Mouse (Mus musculus) lung, adult 2 months (tissue): ENCODE results near the gene Plcd3. TPM values are rescaled to one million over a fixed set of nuclear protein-coding genes. Genes with fewer than 3 reads are reported as not detected.

Experiments used
- DNase-seq: peaks from one replicate; pipeline ENCODE4 v3.0.0; 2022
- H3K4me1 ChIP-seq: fragments of 200-500 bp; 2 replicates; pipeline ENCODE4 v1.6.1; 2011; ENCODE audit warnings: low read length; ENCODE audit not compliant: control insufficient read depth, insufficient read depth
- H3K4me3 ChIP-seq: fragments of 200-500 bp; replicated peaks from 2 replicates; pipeline ENCODE3; 2011; ENCODE audit warnings: low read depth, mild to moderate bottlenecking, control low read depth, low read length; ENCODE audit errors: extremely low read depth
- CTCF ChIP-seq: fragments of 200-500 bp; IDR thresholded peaks from 2 replicates; pipeline ENCODE4 v1.5.1; 2011; ENCODE audit warnings: mild to moderate bottlenecking, low read length, control low read depth; ENCODE audit not compliant: insufficient read depth
- POLR2A ChIP-seq: fragments of 200-500 bp; IDR thresholded peaks from 2 replicates; pipeline ENCODE4 v1.6.1; 2011; ENCODE audit warnings: low read depth, mild to moderate bottlenecking, control low read depth, low read length, borderline replicate concordance; ENCODE audit errors: extremely low read depth
- WGBS: fragments of 180-500 bp; shearing (Covaris S2); methylation state at CpG from one replicate; pipeline ENCODE4 v1.1.7; 2018; 5-methylcytosine and 5-hydroxymethylcytosine counted together
- polyA plus RNA-seq: library from polyadenylated mRNA; depleted of rRNA; stranded (reverse); fragments of >200 nt; gene quantifications from 2 replicates; pipeline ENCODE4 v1.2.3, GENCODE M21; 2012

The Plcd3 gene
- polyA plus RNA-seq, 1 experiment, result 11.0 TPM

DNA sequence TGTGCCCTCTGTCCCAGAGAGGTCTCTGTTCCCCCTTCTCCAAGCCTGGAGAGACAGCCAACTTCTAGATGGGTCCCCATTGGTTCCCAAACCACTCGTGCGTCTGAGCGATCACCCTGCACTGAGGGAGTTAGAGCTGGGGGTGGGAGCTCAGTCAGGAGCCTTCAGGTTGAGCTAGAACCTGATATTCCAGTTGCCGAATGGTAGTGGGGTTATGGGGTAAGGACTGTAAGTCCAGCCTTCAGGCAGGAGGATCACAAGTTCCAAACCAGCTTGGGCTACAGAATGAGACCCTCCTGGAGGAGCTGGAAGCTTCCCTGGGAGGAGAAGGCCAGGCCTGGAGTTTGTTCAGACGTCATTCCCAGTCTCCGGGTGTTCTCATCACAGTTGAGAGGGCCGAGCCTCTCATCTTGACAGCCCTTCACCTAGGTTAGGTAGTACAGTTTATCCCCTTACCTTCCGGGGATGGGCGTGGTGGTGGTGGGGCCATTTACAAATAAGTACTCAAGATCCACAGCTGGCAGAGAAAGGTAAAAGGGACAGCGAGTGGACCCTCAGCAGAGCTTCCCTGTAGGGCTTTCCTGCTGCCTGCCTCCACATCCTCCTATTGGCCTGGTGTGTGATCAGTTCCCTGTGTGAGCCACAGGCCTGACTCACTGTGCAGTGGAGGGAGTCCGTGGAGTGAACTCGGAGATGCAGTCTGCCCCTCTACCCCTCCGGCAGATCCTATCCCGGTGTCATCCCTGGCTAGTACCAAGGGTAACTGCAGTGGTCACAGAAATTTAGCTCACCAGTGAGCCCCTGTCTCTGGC, 38.7 kb upstream of the Plcd3 start:
- WGBS, result 69% methylated on average over 14 of the region's 14 CpGs
- TF ChIP-seq POLR2A (no peak), CTCF (no peak)
- peaks cover 22% of the 10 kb centered on the region for H3K4me1 ChIP-seq
- no peak overlapping the region for H3K4me3 ChIP-seq
- no peak for DNase-seq

DNA sequence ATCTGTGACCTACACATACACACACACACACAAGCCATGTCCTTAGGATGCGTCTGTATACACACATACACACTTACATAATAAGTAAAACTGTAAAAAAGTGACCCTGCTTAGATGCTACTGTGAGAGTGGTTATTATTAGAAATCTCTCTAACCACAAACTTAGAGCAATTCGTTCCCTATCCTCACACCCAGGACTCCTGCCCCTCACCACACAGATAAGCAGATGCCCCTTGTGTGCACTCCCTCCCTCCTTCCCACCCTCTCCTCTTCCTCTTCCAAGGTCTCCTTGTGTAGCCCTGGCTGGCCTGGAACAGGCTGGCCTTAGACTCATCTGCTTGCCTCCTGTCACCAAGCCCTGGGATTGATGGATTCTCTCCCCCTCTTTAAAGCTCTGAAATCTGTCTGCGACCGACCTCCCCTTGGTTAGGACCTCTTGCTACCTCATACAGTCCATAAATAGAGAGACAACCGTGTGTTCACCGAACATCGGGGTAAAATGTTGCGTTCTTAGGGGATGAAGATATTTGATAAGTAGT, 34.6 kb upstream of the Plcd3 start:
- H3K4me3 ChIP-seq, result no peak overlapping the region
- WGBS, result 80% methylated on average over 8 of the region's 8 CpGs
- no peak for DNase-seq
- no peak for TF ChIP-seq POLR2A
- TF ChIP-seq CTCF, result no peak
- peaks cover 15% of the 10 kb centered on the region for H3K4me1 ChIP-seq

DNA sequence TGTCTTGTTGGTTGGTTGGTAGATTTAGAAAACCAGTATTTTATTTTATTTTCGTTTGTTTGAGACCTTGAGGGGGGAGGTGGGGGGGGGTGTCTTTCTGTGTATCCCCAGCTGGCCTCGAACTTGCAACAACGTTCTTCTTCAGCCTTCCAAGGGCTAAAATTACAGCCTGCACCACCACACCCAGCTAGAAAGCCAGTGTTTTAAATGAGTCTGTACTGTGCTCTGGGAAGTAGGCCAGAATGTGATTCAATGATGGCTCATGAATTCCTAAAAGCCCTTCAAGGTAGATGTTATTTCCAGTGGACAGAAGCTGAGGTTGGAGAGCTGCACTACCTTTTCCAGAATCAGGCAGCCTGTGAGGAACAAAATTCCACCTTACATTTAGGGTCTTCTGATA, 32.8 kb upstream of the Plcd3 start:
- peaks cover 11% of the 10 kb centered on the region; the same call in 1 of the 2 replicates for H3K4me1 ChIP-seq
- TF ChIP-seq CTCF, result no peak
- TF ChIP-seq POLR2A, result no peak
- 63% methylated on average over 3 of the region's 3 CpGs for WGBS
- H3K4me3 ChIP-seq, result no peak overlapping the region
- no peak for DNase-seq

DNA sequence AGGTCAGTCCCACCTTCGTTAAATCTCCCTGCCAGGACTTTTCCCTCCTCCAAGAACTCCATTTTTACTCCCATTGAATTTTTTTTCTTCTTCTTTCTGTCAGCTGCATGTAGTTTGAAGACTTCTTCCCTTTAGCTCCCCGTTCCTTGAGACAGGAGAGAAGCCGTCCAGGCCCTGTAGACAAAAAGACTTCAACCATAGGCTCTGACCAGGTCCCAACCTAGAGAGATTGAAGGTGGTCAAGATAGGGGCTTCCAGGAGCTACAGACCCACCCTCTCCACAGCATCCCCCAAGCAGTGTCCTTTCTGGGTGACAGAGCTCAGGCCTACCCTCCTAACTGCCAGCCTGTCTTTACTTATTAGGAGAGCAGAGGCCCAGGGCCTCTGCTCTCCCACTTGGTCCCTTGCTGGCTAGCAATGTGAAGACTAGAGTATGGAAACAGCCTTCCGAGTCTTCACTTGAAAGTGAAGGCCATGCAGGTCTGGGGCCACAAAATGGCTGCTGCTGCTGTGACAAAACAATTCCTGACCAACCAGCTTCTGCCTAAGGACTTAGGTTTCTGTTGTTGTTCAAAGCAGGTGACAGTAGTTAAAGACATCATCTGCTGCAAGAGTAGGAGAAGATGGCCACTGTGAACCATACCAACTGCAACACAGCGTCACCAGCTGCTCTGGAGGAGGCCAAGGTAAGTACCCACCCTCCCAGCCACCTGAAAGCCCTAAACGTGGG, 32.2 kb upstream of the Plcd3 start:
- Histone ChIP-seq H3K4me3 (peak overlapping the region; percentile 44), H3K4me1 (peaks cover 11% of the 10 kb centered on the region; the same call in 1 of the 2 replicates)
- no peak for DNase-seq
- 46% methylated on average over 6 of the region's 6 CpGs for WGBS
- TF ChIP-seq POLR2A, result no peak
- no peak for TF ChIP-seq CTCF

DNA sequence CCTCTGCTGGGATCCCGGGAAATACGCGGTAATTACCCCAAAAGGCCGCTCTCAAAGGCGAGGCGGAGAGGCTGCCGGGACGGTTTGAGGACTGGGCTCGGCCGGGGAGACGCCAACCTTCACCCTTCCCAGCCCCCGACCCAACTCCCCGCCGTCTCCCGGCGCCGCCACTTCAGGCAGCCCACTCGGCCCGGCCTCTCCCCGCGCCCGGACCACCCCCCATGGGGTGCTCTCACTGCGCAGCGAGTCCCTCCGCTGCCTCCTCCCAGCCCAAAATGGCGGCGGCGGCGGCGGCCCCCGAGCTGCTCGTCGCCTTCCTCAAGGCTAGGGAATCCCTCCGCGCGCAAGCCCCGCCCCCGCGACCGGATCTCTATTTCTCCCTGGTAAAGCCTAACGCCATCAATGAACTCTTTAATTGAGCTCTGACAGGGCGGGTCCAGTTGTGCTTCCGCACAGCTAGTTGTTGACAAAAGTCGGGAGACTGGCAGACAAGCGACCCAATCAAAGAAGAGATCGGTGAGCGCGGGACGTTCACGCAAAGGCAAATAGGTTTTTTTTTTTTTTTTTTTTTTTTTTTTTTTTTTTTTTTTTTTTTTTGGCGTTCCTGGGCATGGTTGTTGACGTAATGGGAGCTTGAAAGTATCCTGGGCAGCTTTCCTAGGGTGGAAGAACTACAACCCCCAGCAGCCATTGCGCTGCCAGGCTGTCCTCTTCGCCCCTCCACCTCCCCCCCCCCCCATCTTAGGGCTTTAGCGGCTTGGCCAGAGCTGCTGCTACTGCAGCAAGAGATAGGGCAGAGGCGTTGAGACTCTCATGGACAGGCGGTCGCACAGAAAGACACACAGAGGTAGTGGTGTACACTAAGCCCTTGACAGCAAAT, 31.4 kb upstream of the Plcd3 start:
- Histone ChIP-seq H3K4me3 (peak overlapping the region; percentile 84), H3K4me1 (peaks cover 11% of the 10 kb centered on the region; the same call in 1 of the 2 replicates)

DNA sequence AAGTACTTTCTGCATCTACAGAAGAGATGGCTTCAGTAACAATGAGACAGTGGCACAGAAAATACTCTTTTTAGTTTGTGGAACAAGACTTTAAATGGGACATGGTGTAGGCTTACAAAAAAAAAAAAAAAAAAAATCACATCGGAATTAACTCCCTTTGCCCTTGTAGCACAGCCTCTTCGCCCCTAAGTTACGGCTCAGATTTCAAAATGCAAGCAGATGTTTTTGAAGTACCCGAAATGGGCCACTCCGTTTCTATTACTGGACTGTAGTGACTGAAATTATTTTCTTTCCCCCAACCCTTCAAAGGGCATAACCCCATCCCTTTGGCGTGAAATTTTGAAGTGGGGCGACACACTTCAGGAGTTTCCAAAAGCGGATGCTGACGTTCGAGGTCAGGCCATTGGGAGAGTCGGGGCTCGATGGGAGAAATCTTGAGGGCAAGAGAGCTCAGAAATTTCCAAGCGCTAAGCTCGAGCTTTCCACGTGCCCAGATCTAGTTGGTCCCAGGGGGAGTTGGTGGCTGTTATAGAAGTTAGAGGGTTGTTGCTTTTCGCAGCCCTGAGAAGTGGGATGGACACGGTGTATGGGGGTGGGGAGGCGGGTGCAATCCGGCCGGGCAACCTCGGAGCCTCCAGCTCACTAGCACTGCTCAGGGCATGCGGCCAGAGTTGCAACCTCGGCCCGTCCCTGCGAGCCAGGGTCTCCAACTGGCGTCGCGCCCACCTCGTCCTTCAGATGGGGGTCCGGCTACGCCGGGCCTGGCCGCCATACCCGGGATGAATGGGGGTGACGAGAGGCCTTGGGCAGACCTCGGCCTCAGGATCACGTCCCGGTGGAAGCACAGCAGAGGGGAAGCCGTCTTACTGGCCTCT, 30.5 kb upstream of the Plcd3 start, which contains the start of gene Hexim2:
Hexim2 (plus strand) TSS at position 729 of the 875 bp plus-strand sequence.
- peak; percentile 83 for DNase-seq
- no peak for TF ChIP-seq CTCF
- peak; percentile 39; the same call in 1 of the 2 replicates for TF ChIP-seq POLR2A
- WGBS, result under 1% methylated on average over 39 of the region's 39 CpGs
- Histone ChIP-seq H3K4me3 (peak within 1 kb of the TSS; percentile 84), H3K4me1 (peaks cover 11% of the 10 kb centered on the region; the same call in 1 of the 2 replicates)

More for the DNA sequence above, 31.4 kb upstream of the Plcd3 start:
- peak; percentile 100 for DNase-seq
- 1% methylated on average over 57 of the region's 58 CpGs for WGBS
- TF ChIP-seq POLR2A, result peak; percentile 82; the same call in 1 of the 2 replicates
- TF ChIP-seq CTCF, result no peak

DNA sequence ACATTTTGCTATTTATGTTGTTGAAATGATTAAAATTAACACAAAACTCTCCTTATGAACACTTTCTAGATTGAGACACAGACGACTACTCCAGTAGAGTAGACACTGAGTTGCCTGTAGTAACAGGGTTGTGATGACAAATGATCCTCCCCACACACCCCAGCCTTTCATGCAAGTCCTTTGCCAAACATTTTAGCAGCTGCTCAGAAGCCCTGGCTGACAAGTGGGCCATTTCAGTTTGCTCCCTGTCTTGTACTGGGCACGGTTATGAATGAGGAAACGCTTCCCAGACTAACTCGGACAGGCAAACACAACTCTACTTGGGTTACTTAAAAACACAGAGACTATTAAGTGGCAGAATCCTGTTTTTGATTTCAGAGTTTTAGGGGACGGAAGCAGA, 18.9 kb upstream of the Plcd3 start:
- 0 out of 2 replicates have a peak, but pooled peaks cover 3% of the 10 kb centered on the region for H3K4me1 ChIP-seq
- TF ChIP-seq CTCF (no peak), POLR2A (no peak)
- 46% methylated on average over 5 of the region's 5 CpGs for WGBS
- no peak for DNase-seq
- no peak overlapping the region for H3K4me3 ChIP-seq

DNA sequence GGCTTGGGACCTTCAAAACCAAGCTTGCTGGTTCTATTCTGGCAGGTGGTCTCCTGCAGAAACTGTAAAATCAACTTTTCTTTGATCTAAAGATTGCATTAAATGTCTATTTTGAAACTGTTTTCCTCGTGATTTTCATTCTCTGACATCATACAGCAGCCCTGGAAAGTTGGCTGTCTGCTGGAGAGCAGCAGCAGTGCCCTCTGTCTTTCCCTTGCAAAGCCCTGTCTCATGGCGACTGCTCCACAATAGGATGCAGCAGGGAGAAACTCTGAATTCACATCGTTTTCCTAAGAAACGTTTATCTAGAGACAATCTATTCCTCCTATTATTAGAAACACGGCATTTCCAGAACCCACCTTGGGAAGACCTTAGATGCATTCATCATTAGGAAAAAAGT, 18.2 kb upstream of the Plcd3 start:
- no peak for TF ChIP-seq POLR2A
- no peak for TF ChIP-seq CTCF
- no peak for DNase-seq
- no peak overlapping the region for H3K4me3 ChIP-seq
- H3K4me1 ChIP-seq, result peaks cover 3% of the 10 kb centered on the region; the same call in 1 of the 2 replicates
- 41% methylated on average over 5 of the region's 5 CpGs for WGBS

DNA sequence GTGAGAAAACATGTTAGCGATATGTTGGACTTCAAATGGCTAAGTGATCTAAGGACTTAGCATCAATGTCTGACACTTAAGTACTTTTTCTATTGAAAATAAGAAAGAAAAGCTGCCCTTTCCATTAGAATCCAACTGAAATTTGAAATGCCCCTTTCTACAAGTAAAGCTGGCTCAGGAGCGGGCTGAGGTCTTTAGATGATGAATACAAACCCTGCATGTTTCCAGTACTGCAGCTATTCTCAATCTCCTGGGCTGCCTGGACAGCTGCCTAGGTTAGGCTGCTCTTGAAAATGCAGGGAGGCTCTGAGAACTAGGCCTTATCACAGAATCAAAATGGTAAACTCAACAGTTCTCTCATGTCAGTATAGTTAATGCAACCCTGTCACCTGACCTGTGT, 17.4 kb upstream of the Plcd3 start:
- DNase-seq, result no peak
- no peak overlapping the region for H3K4me3 ChIP-seq
- H3K4me1 ChIP-seq, result peaks cover 3% of the 10 kb centered on the region; the same call in 1 of the 2 replicates
- no peak for TF ChIP-seq POLR2A
- TF ChIP-seq CTCF, result no peak
- WGBS, result 78% methylated on average over 2 of the region's 2 CpGs
